Mouse (Mus musculus) spleen, adult 2 months (tissue): Measurements from ENCODE around the gene Wbp4. TPM values are rescaled to one million over a fixed set of nuclear protein-coding genes. Genes with fewer than 3 reads are reported as not detected.

Source experiments
- DNase-seq, 2 experiments: peaks; one replicate each; pipeline versions ENCODE4 v3.0.0 to v3.0.0-alpha.2; 2012 to 2021; ENCODE audit warnings: low spot score in 2 of 2, low read depth in 1 of 2
- H3K27ac ChIP-seq: fragments of 200-500 bp; 2 replicates; pipeline ENCODE4 v1.5.1; 2012; ENCODE audit warnings: low read length, inconsistent platforms; ENCODE audit not compliant: insufficient read depth
- H3K27me3 ChIP-seq: fragments of 200-500 bp; 2 replicates; pipeline ENCODE4 v1.6.1; 2012; ENCODE audit warnings: mild to moderate bottlenecking, moderate library complexity, low read length, inconsistent platforms; ENCODE audit not compliant: control insufficient read depth, insufficient read depth
- H3K36me3 ChIP-seq: fragments of 200-500 bp; 2 replicates; pipeline ENCODE4 v1.6.1; 2012; ENCODE audit warnings: mild to moderate bottlenecking, low read length, inconsistent platforms; ENCODE audit not compliant: control insufficient read depth, insufficient read depth
- H3K4me1 ChIP-seq: fragments of 200-500 bp; 2 replicates; pipeline ENCODE4 v1.6.1; 2011; ENCODE audit warnings: inconsistent platforms; ENCODE audit not compliant: control insufficient read depth, insufficient read depth, insufficient read length
- H3K4me3 ChIP-seq: fragments of 200-500 bp; 2 replicates; pipeline ENCODE4 v1.5.1; 2011; ENCODE audit warnings: mild to moderate bottlenecking, inconsistent platforms; ENCODE audit not compliant: insufficient read depth, insufficient read length; ENCODE audit errors: extremely low read depth
- CTCF ChIP-seq: fragments of 200-500 bp; IDR thresholded peaks from 2 replicates; pipeline ENCODE4 v1.5.1; 2011; ENCODE audit warnings: mild to moderate bottlenecking, inconsistent platforms; ENCODE audit not compliant: insufficient read depth, insufficient read length, insufficient replicate concordance; ENCODE audit errors: extremely low read depth
- POLR2A ChIP-seq: fragments of 200-500 bp; IDR thresholded peaks from 2 replicates; pipeline ENCODE4 v1.6.1; 2011; ENCODE audit warnings: low read depth, low read length, inconsistent platforms
- WGBS: fragments of 180-500 bp; shearing (Covaris S2); methylation state at CpG from one replicate; pipeline ENCODE4 v1.1.7; 2018; 5-methylcytosine and 5-hydroxymethylcytosine counted together
- polyA plus RNA-seq: library from polyadenylated mRNA; depleted of rRNA; stranded (reverse); fragments of >200 nt; gene quantifications from 2 replicates; pipeline ENCODE4 v1.2.3, GENCODE M21; 2012

Gene Wbp4
- polyA plus RNA-seq, 1 experiment, result 2.6 TPM

- Histone ChIP-seq H3K4me1 (peaks cover 2% of the 10 kb centered on the region; the same call in 1 of the 2 replicates), H3K27me3 (no peaks in the 10 kb centered on the region), H3K36me3 (no peaks in the 10 kb centered on the region), H3K4me3 (no peak overlapping the region), H3K27ac (peak overlapping the region; percentile 51)
- DNase-seq, result no peak
- TF ChIP-seq CTCF (no peak), POLR2A (no peak)
- 69% methylated on average over 8 of the region's 8 CpGs for WGBS
Measured at GRCm38 (mm10) chr14:79483611-79484120, 2.3 kb upstream of the Wbp4 start.

- no peaks in the 10 kb centered on the region for H3K27me3 ChIP-seq
- H3K4me1 ChIP-seq, result peaks cover 2% of the 10 kb centered on the region; the same call in 1 of the 2 replicates
- whole genome bisulfite sequencing, result 33% methylated on average over 15 of the region's 15 CpGs
- peak overlapping the region; percentile 25 for H3K4me3 ChIP-seq
- DNase-seq, result no peak
- no peaks in the 10 kb centered on the region for H3K36me3 ChIP-seq
- H3K27ac ChIP-seq, result peak overlapping the region; percentile 51
- TF ChIP-seq CTCF, result no peak
- no peak for TF ChIP-seq POLR2A
Measured at GRCm38 (mm10) chr14:79482747-79483355, 1.5 kb upstream of the Wbp4 start.

- under 1% methylated on average over 11 of the region's 11 CpGs for WGBS
- Histone ChIP-seq H3K4me3 (peak overlapping the region; percentile 96), H3K36me3 (no peaks in the 10 kb centered on the region), H3K27me3 (no peaks in the 10 kb centered on the region), H3K4me1 (peaks cover 2% of the 10 kb centered on the region; the same call in 1 of the 2 replicates), H3K27ac (peak overlapping the region; percentile 99; the same call in 1 of the 2 replicates)
- TF ChIP-seq POLR2A (no peak), CTCF (no peak)
- DNase-seq, result no peak
Measured at GRCm38 (mm10) chr14:79482251-79482661, 936 bp upstream of the Wbp4 start.

GRCm38 (mm10) chr14:79480624-79481338, 539 bp downstream of the Wbp4 start, which contains the start of gene Elf1:
Gene Elf1 (plus strand): TSS chr14:79481194.
- WGBS, result under 1% methylated on average over 88 of the region's 96 CpGs
- H3K36me3 ChIP-seq, result peaks cover 4% of the 10 kb centered on the region
- no peaks in the 10 kb centered on the region; the same call in 1 of the 2 replicates for H3K4me1 ChIP-seq
- TF ChIP-seq POLR2A (peak; percentile 57; the same call in 1 of the 2 replicates), CTCF (no peak)
- H3K4me3 ChIP-seq, result peak within 1 kb of the TSS; percentile 96
- H3K27ac ChIP-seq, result peak within 1 kb of the TSS; percentile 99
- peak; percentile 70 to 92 for DNase-seq
- H3K27me3 ChIP-seq, result no peaks in the 10 kb centered on the region

GRCm38 (mm10) chr14:79473384-79473783, 7.9 kb downstream of the Wbp4 start:
- H3K36me3 ChIP-seq, result peaks cover 29% of the 10 kb centered on the region
- no peak for TF ChIP-seq POLR2A
- TF ChIP-seq CTCF, result no peak
- H3K27me3 ChIP-seq, result no peaks in the 10 kb centered on the region
- DNase-seq, result no peak
- H3K4me1 ChIP-seq, result no peaks in the 10 kb centered on the region
- 92% methylated on average over 2 of the region's 2 CpGs for WGBS
- no peak overlapping the region for H3K4me3 ChIP-seq
- no peak overlapping the region for H3K27ac ChIP-seq

GRCm38 (mm10) chr14:79467621-79468020, 13.7 kb downstream of the Wbp4 start:
- WGBS, result 26% methylated on average over 3 of the region's 3 CpGs
- DNase-seq, result peak in 1 of 2 experiments; percentile 45
- no peak overlapping the region for H3K27ac ChIP-seq
- no peak overlapping the region for H3K4me3 ChIP-seq
- H3K36me3 ChIP-seq, result peaks cover 26% of the 10 kb centered on the region
- TF ChIP-seq POLR2A (no peak), CTCF (peak; percentile 53; the same call in 1 of the 2 replicates)
- H3K4me1 ChIP-seq, result no peaks in the 10 kb centered on the region
- no peaks in the 10 kb centered on the region for H3K27me3 ChIP-seq
